Mouse (Mus musculus): ENCODE measurements at regions not wholly inside any gene's neighbourhood (a gene's known extent, or its start where the extent isn't known, plus 50 kb on each side); places are given as distances from the start of the nearest gene placed in this dataset.

- TF ChIP-seq CTCF (IDR thresholded peaks at IDR 0.05; ENCODE audit: borderline replicate concordance, extremely low read depth, insufficient read depth, insufficient read length), result no peak
- no peak for TF ChIP-seq POLR2A (IDR thresholded peaks at IDR 0.05; ENCODE audit: borderline replicate concordance, extremely low read depth, insufficient read depth, insufficient read length, poor library complexity, severe bottlenecking)
Observed at GRCm38 (mm10) chr3:119939091-119939490, 154.8 kb upstream of the Ptbp2 start.

Data from brain, embryonic 14.5 days (tissue).